Mouse (Mus musculus) thymus, adult 2 months (tissue): ENCODE results near the gene Sox6. TPM values are rescaled to one million over a fixed set of nuclear protein-coding genes. Genes with fewer than 3 reads are reported as not detected.

ENCODE experiments used
- DNase-seq: peaks from one replicate; pipeline ENCODE4 v3.0.0; 2021
- H3K27ac ChIP-seq: fragments of 200-500 bp; 2 replicates; pipeline ENCODE4 v1.5.1; 2012; ENCODE audit warnings: low read length, control low read depth; ENCODE audit not compliant: control insufficient read depth, insufficient read depth
- H3K27me3 ChIP-seq: fragments of 200-500 bp; 2 replicates; pipeline ENCODE4 v1.6.1; 2012; ENCODE audit warnings: mild to moderate bottlenecking, low read length, moderate library complexity, mixed read lengths; ENCODE audit not compliant: control insufficient read depth, insufficient read depth
- H3K36me3 ChIP-seq: fragments of 200-500 bp; 2 replicates; pipeline ENCODE4 v1.6.1; 2012; ENCODE audit warnings: mild to moderate bottlenecking, low read length, moderate library complexity; ENCODE audit not compliant: control insufficient read depth, insufficient read depth
- H3K4me1 ChIP-seq: fragments of 200-500 bp; replicated peaks from 2 replicates; pipeline ENCODE4 v1.6.1; 2012; ENCODE audit warnings: low read length; ENCODE audit not compliant: control insufficient read depth, insufficient read depth
- H3K4me3 ChIP-seq: fragments of 200-500 bp; 2 replicates; pipeline ENCODE4 v1.5.1; 2012; ENCODE audit warnings: mild to moderate bottlenecking, low read length, control low read depth, moderate library complexity; ENCODE audit not compliant: control insufficient read depth, insufficient read depth
- CTCF ChIP-seq: fragments of 200-500 bp; IDR thresholded peaks from 2 replicates; pipeline ENCODE4 v1.5.1; 2012; ENCODE audit warnings: mild to moderate bottlenecking, control low read depth, low read length, moderate library complexity, borderline replicate concordance; ENCODE audit not compliant: control insufficient read depth, poor library complexity, insufficient read depth; ENCODE audit errors: extremely low read depth
- POLR2A ChIP-seq: fragments of 200-500 bp; IDR thresholded peaks from 2 replicates; pipeline ENCODE4 v1.6.1; 2012; ENCODE audit warnings: mild to moderate bottlenecking, low read length, control low read depth, moderate library complexity; ENCODE audit not compliant: control insufficient read depth, poor library complexity, insufficient read depth; ENCODE audit errors: extremely low read depth
- WGBS: fragments of 180-500 bp; shearing (Covaris S2); methylation state at CpG from one replicate; pipeline ENCODE4 v1.1.7; 2018; 5-methylcytosine and 5-hydroxymethylcytosine counted together
- polyA plus RNA-seq: library from polyadenylated mRNA; depleted of rRNA; stranded (reverse); fragments of >200 nt; gene quantifications from 2 replicates; pipeline ENCODE4 v1.2.3, GENCODE M21; 2012

Gene Sox6
- polyA plus RNA-seq, 1 experiment = 2.1 TPM

DNA sequence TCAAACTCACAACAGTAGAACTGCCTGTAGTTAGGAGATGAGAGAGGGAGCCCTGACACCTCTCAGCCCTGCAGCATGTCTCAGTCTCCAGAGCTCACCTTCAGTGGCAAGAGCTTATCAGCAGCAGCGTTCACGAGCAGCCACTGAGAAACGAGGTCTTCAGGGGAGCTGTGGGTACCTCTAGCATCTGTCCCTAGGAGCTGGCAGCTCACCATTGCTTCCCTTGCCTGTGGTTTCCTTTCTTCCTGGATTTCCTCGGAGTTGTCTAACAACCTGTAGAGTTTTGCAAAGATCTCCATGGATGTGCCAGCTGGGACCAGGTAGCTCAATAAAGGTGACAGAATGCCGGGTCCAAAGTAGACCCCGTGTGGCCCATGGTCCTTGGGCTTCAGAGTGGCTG is 563.4 kb downstream of the Sox6 start:
- DNase-seq = no peak
- H3K4me1 ChIP-seq = no peaks in the 10 kb centered on the region
- WGBS = 90% methylated on average over 6 of the region's 6 CpGs
- H3K27me3 ChIP-seq = no peaks in the 10 kb centered on the region
- no peak overlapping the region for H3K4me3 ChIP-seq
- no peaks in the 10 kb centered on the region for H3K36me3 ChIP-seq
- H3K27ac ChIP-seq = no peak overlapping the region
- no peak for TF ChIP-seq CTCF
- no peak for TF ChIP-seq POLR2A

DNA sequence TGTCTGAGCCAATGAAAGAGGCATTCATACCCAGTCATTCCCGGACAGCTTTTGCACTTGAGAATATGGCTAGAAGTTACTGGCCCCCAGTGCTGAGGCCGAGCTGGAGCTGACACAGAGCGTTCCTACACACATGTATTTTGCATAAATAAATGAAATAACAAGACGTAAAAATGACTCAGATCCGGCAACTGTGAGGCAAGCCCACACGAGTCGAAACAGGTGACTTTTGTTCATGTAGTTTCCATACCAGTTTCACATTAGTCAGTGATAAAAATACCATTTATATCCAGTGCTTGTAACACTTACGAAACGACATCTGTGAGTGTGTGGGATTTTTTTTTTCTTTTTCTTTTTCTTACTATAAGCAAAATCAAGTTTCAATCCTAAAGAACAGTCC is 564.5 kb downstream of the Sox6 start:
- no peaks in the 10 kb centered on the region for H3K36me3 ChIP-seq
- H3K27me3 ChIP-seq = no peaks in the 10 kb centered on the region
- H3K4me3 ChIP-seq = no peak overlapping the region
- no peak overlapping the region for H3K27ac ChIP-seq
- WGBS = 91% methylated on average over 9 of the region's 9 CpGs
- no peaks in the 10 kb centered on the region for H3K4me1 ChIP-seq
- TF ChIP-seq CTCF = no peak
- TF ChIP-seq POLR2A = no peak
- no peak for DNase-seq

DNA sequence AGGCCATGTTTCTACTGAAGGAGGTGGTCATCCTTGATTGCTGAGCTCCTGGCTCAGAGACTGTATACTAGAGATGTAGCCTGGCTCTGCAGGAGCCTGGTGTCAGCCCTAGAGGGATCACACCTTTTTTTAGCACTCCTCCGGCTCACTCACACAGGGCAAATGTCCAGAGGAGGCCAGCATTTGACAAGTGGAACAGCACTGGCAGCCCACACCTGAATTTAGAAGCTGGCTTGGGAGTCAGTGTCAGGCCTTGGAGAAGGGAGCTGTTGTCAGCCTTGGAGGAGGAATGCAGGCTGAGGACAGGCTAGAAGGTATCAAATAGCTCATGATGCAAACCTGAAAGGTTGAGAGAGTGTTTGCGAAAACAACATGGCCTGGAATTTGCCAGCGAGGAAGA is 565.7 kb downstream of the Sox6 start:
- TF ChIP-seq POLR2A (no peak), CTCF (no peak)
- no peak for DNase-seq
- Histone ChIP-seq H3K27me3 (no peaks in the 10 kb centered on the region), H3K4me1 (no peaks in the 10 kb centered on the region), H3K27ac (no peak overlapping the region), H3K36me3 (no peaks in the 10 kb centered on the region), H3K4me3 (no peak overlapping the region)
- WGBS = 96% methylated on average over 3 of the region's 3 CpGs

DNA sequence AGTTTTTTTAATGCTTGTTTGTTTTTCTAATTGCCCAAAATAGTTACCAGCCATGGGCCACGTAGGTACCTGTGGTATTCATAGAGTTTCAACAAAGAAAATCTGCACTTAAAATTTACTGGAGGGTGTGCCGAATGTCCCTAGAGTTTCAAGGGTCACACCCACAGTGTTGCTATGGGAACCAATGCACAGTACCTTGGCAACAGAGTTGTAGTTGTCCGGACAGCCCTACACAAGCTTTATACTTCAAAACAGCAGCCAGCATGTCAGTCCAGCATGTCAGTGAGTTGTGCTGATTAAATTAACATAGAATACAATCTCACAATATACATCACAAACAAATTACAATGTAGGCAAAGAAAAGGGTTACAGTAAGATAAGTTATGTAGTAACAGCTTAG is 567.1 kb downstream of the Sox6 start:
- no peaks in the 10 kb centered on the region for H3K27me3 ChIP-seq
- DNase-seq = no peak
- no peak overlapping the region for H3K27ac ChIP-seq
- no peaks in the 10 kb centered on the region for H3K4me1 ChIP-seq
- WGBS = 90% methylated on average over 3 of the region's 3 CpGs
- no peak for TF ChIP-seq CTCF
- no peak for TF ChIP-seq POLR2A
- H3K4me3 ChIP-seq = no peak overlapping the region
- H3K36me3 ChIP-seq = no peaks in the 10 kb centered on the region

DNA sequence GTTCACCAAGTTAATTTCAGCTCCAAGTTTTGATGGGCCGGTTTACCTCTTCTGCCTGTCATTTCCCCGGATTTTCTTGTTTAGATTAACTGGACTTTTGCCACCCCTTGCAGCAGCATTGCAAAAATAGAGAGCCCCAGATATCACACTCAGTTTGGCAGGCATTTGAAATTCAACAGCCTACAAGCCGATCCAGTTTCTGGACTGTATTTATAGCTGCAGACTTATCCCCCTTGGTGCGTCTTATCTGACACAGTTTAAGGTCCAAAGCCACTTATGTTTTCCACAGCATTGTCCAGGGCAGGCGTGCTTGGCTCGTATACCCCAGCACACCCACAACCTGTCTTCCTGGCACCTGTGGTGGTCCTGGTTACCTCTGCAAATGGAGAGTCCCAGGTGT is 571.8 kb downstream of the Sox6 start:
- no peaks in the 10 kb centered on the region for H3K27me3 ChIP-seq
- H3K36me3 ChIP-seq = no peaks in the 10 kb centered on the region
- TF ChIP-seq POLR2A (no peak), CTCF (no peak)
- no peak overlapping the region for H3K27ac ChIP-seq
- 94% methylated on average over 6 of the region's 6 CpGs for WGBS
- DNase-seq = no peak
- no peak overlapping the region for H3K4me3 ChIP-seq
- H3K4me1 ChIP-seq = no peaks in the 10 kb centered on the region

DNA sequence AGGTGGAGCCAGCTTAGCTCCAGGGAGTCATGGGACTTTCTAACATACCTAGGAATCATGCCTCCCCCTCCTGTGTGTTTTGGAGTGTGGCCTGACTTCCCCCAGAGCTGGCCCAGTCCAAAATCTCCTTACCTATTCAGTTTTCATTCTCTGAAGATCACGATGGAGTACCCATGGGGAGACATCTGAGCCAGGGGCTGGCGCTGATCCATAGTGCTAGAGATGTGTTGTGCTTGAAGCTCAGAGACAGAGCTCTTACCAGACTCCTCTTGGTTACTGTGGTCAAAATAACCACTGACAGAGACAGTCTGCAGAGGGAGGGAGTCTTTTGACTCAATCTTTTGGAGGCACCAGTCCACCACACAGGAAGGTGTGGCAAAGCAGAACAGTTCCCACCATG is 575.2 kb downstream of the Sox6 start:
- no peaks in the 10 kb centered on the region for H3K4me1 ChIP-seq
- H3K4me3 ChIP-seq = no peak overlapping the region
- no peak for DNase-seq
- TF ChIP-seq POLR2A = no peak
- TF ChIP-seq CTCF = no peak
- 9% methylated on average over 2 of the region's 2 CpGs for whole genome bisulfite sequencing
- no peak overlapping the region for H3K27ac ChIP-seq
- H3K36me3 ChIP-seq = no peaks in the 10 kb centered on the region
- H3K27me3 ChIP-seq = no peaks in the 10 kb centered on the region

DNA sequence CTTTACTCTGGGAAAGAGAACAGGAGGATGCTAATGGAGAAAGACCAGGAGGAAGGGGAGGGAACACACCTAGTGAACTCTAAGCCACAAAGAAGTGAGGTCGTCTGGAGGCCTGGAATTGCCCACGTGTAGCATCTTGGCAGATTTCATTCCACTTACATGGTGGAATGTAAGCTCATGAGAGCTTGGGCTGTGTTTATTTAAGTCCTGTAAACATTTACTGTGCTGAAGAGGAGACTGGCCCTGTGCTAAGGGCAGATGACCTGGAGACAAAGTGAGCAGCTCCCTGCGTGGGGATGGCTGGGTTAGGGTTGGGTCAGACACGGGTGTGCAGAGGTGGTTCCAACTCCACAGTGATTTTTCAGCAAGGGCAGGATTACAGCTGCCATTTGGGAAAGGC is 576.3 kb downstream of the Sox6 start:
- no peaks in the 10 kb centered on the region for H3K36me3 ChIP-seq
- no peaks in the 10 kb centered on the region for H3K27me3 ChIP-seq
- no peak overlapping the region for H3K27ac ChIP-seq

More for the DNA sequence above, 576.3 kb downstream of the Sox6 start:
- no peak for DNase-seq
- no peaks in the 10 kb centered on the region for H3K4me1 ChIP-seq
- WGBS = 88% methylated on average over 4 of the region's 4 CpGs
- no peak for TF ChIP-seq CTCF
- no peak for TF ChIP-seq POLR2A
- no peak overlapping the region for H3K4me3 ChIP-seq
